ENCODE assay signal across 8 mouse cellular contexts in genomic region chr17:65611721-65612120, GRCm38 (mm10). TPM values are rescaled to one million over a fixed set of nuclear protein-coding genes. Genes with fewer than 3 reads are reported as not detected.
DNase-seq lines count a peak whose midpoint lies in the region; ATAC-seq and TF ChIP-seq lines count a peak whose summit lies in the region.

No protein-coding gene starts in this region.

- H3K9ac ChIP-seq in liver, embryonic 11.5 days (ENCODE audit: low read depth, low read length): peak overlapping the region; percentile 100

- H3K4me2 ChIP-seq in liver, embryonic 11.5 days: peak overlapping the region; percentile 87

- no peak overlapping the region for H3K27ac ChIP-seq in spleen, adult 2 months (ENCODE audit: insufficient read depth, low read length)
- no peak overlapping the region for H3K27ac ChIP-seq in liver, embryonic 11.5 days (ENCODE audit: low read depth, low read length)

- peak; percentile 30 for DNase-seq in CD4-positive, CD25-positive, alpha-beta regulatory T cell, adult 2 months (ENCODE audit: low read depth, low spot score)
- DNase-seq in spleen, adult 2 months (ENCODE audit: low read depth in 1 of 2, low spot score in 2 of 2): no peak
- DNase-seq in spleen, postnatal 10 days (ENCODE audit: low spot score in 2 of 2): no peak
- no peak for DNase-seq in liver, embryonic 11.5 days (ENCODE audit: low spot score)
- no peak for DNase-seq in adrenal gland, postnatal 4 days (ENCODE audit: low spot score in 2 of 2)
- DNase-seq in left cerebral cortex, adult 8-10 months (ENCODE audit: low spot score in 2 of 2): no peak
- DNase-seq in thymus, postnatal 10 days (ENCODE audit: low spot score in 2 of 2): no peak

- no peak for TF ChIP-seq POLR2A in spleen, adult 2 months (IDR thresholded peaks at IDR 0.05; ENCODE audit: low read depth, low read length)

- H3K36me3 ChIP-seq in spleen, adult 2 months (ENCODE audit: control insufficient read depth, insufficient read depth, low read length): peaks cover 4% of the 10 kb centered on the region
- no peaks in the 10 kb centered on the region for H3K36me3 ChIP-seq in liver, embryonic 11.5 days (ENCODE audit: control insufficient read depth, insufficient read depth, low read length)

- H3K4me3 ChIP-seq in spleen, adult 2 months (ENCODE audit: extremely low read depth, insufficient read depth, insufficient read length): peak overlapping the region; percentile 100; the same call in 1 of the 2 replicates
- peak overlapping the region; percentile 99 for H3K4me3 ChIP-seq in liver, embryonic 11.5 days (ENCODE audit: low read depth, low read length)

- peaks cover 8% of the 10 kb centered on the region; the same call in 1 of the 2 replicates for H3K4me1 ChIP-seq in spleen, adult 2 months (ENCODE audit: control insufficient read depth, insufficient read depth, insufficient read length)
- peaks cover 47% of the 10 kb centered on the region for H3K4me1 ChIP-seq in liver, embryonic 11.5 days (replicated peaks; ENCODE audit: control insufficient read depth, insufficient read depth, low read length)

- 8% methylated on average over 4 of the region's 4 CpGs for WGBS in spleen, adult 2 months
- WGBS in liver, embryonic 11.5 days: 12% methylated on average over 4 of the region's 4 CpGs

- no peak for TF ChIP-seq CTCF in spleen, adult 2 months (IDR thresholded peaks at IDR 0.05; ENCODE audit: extremely low read depth, insufficient read depth, insufficient read length, insufficient replicate concordance)

- H3K9me3 ChIP-seq in liver, embryonic 11.5 days (ENCODE audit: control insufficient read depth, low read length): no peaks in the 10 kb centered on the region

- no peak for ATAC-seq in CD4-positive, CD25-positive, alpha-beta regulatory T cell, adult 4 months
- ATAC-seq in liver, embryonic 11.5 days (replicated peaks; ENCODE audit: low FRiP score): no peak

- H3K27me3 ChIP-seq in spleen, adult 2 months (ENCODE audit: control insufficient read depth, insufficient read depth, low read length): peaks cover 2% of the 10 kb centered on the region; the same call in 1 of the 2 replicates
- H3K27me3 ChIP-seq in liver, embryonic 11.5 days (replicated peaks; ENCODE audit: control insufficient read depth, insufficient read depth, low read length): no peaks in the 10 kb centered on the region

RNA-seq across cellular contexts. Expression of gene Vapa, which starts 1.6 kb away (rescaled TPM):
- 10 to 100 TPM; 24.0 to 50.2 TPM for polyA plus RNA-seq in CD4-positive, CD25-positive, alpha-beta regulatory T cell, adult 4 months (2017; shearing (Covaris generic))
- polyA plus RNA-seq in spleen, adult 2 months (2012; rRNA removed): 13.1 and 24.1 TPM in 2 replicates
- 158 and 163 TPM in 2 replicates for polyA plus RNA-seq in liver, embryonic 11.5 days (2014; fragmentation: Nextera tagmentation; extraction: Ambion mirVana)
- 100 to 1,000 TPM; 141 to 143 TPM for total RNA-seq in adrenal gland, postnatal 4 days (2021)
- 100 to 1,000 TPM; 127 to 162 (median 147) TPM for total RNA-seq in left cerebral cortex, adult 8-10 months (2022)

RNA-seq across cellular contexts. Expression of gene Txndc2, which starts 30.2 kb away (rescaled TPM):
- not detected for polyA plus RNA-seq in CD4-positive, CD25-positive, alpha-beta regulatory T cell, adult 4 months (2017; shearing (Covaris generic))
- not detected in 2 replicates for polyA plus RNA-seq in spleen, adult 2 months (2012; rRNA removed)
- not detected in 2 replicates for polyA plus RNA-seq in liver, embryonic 11.5 days (2014; fragmentation: Nextera tagmentation; extraction: Ambion mirVana)
- total RNA-seq in adrenal gland, postnatal 4 days (2021): 10 to 100 TPM; 23.7 to 24.4 TPM
- total RNA-seq in left cerebral cortex, adult 8-10 months (2022): under 1 TPM in 1 of 4 experiments, not detected in 3; 0.25 TPM
